Mouse (Mus musculus) Patski (cell line): Measurements from ENCODE around the gene Zfp985. TPM values are rescaled to one million over a fixed set of nuclear protein-coding genes. Genes with fewer than 3 reads are reported as not detected.
"Not testable (repeated sequence)": the region's sequence is repeated elsewhere in the genome, so short reads cannot be mapped to it uniquely, and the experiment has no call there.

ENCODE experiments used
- ATAC-seq: fragments of 100-300 bp; one replicate; pipeline ENCODE4 v1.8.0; 2021
- CTCF ChIA-PET: fragments of 350-600 bp; sonication (Branson Sonifier 250); formaldehyde crosslinking; loops from one replicate; lab custom pipeline; 2022; ENCODE audit warnings: inconsistent platforms; lab: Charles Lee
- POLR2A ChIA-PET: fragments of 350-600 bp; sonication (Branson Sonifier 250); formaldehyde crosslinking; loops from one replicate; lab custom pipeline; 2022; ENCODE audit warnings: antibody characterized with exemption, inconsistent platforms; lab: Charles Lee
- DNase-seq: peaks from one replicate; pipeline ENCODE4 v3.0.0-alpha.2; 2011; ENCODE audit warnings: low read depth, low spot score
- H3K27me3 ChIP-seq: fragments of 371-371 bp; one replicate; pipeline ENCODE4 v1.5.1; 2021
- CTCF ChIP-seq: fragments of 100-300 bp; IDR thresholded peaks from one replicate; pipeline ENCODE4 v1.5.1; 2021
- in situ Hi-C: fragments of 300-500 bp; cut with MboI; formaldehyde crosslinking; loops from 3 replicates; pipeline ENCODE4 v1.11.1; 2018; ENCODE audit warnings: low pct_unique_long_range_greater_than_20kb, mixed read lengths
- polyA plus RNA-seq: library from polyadenylated mRNA; unstranded; gene quantifications from one replicate; pipeline ENCODE4 v1.2.3, GENCODE M21; 2021

Gene Zfp985
- polyA plus RNA-seq, 1 experiment from 2014 or later: 0.04 TPM

- ATAC-seq (no peak), DNase-seq (no peak)
- no peaks in the 10 kb centered on the region for H3K27me3 ChIP-seq
- in situ Hi-C loops: no loop called here
- POLR2A ChIA-PET: no interaction called here
- no peak for TF ChIP-seq CTCF
- CTCF ChIA-PET: no interaction called here
These were observed 12.5 kb downstream of the Zfp985 start for GRCm38 (mm10) chr4:147565426-147566220.

DNA sequence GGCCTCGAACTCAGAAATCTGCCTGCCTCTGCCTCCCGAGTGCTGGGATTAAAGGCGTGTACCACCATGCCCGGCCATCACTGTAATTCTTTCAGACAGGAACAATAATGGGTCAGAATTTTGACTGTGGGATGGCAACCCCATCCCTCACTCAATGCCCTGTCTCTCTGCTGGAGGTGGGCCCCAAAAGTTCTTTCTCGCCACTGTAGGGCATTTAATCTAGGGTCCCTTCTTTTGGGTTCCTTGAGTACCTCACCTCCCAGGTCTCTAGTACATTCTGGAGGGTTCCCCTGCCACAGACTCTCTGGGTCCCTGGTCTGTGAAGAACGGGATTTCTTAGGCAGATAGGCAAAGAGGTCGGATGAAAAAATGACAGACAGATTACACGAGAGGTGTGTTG lies 18.1 kb downstream of the Zfp985 start:
- in situ Hi-C loops, DNase-seq, CTCF ChIA-PET, POLR2A ChIA-PET, ATAC-seq, H3K27me3 ChIP-seq: not testable (repeated sequence)

DNA sequence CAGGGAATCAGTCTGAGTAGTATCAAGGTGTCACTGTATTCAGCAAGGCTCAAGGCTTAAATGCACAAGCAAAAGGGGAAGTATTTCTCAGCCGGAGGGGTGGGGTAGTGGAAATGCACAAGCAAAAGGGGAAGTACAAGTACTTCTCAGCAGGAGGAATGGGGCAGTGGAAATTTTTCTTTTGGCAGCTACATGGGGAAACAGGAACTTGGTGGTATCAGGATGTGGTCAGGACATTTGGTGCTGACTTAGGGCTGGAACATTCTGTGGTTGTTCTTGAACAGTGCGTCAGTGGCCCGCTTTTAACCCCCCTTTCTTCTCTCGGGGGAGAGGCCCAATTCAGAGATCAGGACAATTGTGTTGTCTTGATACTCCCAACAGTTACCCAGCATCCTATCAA lies 26.3 kb downstream of the Zfp985 start:
- DNase-seq, ATAC-seq, CTCF ChIA-PET, POLR2A ChIA-PET, H3K27me3 ChIP-seq: not testable (repeated sequence)
- in situ Hi-C loops: loop anchor here (25.0 kb wide), 1 partner anchor 208 kb away; no protein-coding TSS in a partner anchor

- in situ Hi-C loops: loop anchor here (25.0 kb wide), 1 partner anchor 201 kb away; no protein-coding TSS in a partner anchor
- ChIA-PET CTCF (no interaction called here), POLR2A (no interaction called here)
- DNase-seq (no peak), ATAC-seq (no peak)
- no peaks in the 10 kb centered on the region for H3K27me3 ChIP-seq
- TF ChIP-seq CTCF: no peak
These were observed 33.7 kb downstream of the Zfp985 start for GRCm38 (mm10) chr4:147586511-147587473.

- CTCF ChIA-PET, DNase-seq, H3K27me3 ChIP-seq, POLR2A ChIA-PET, ATAC-seq: not testable (repeated sequence)
- in situ Hi-C loops: loop anchor here (25.0 kb wide), 1 partner anchor 193 kb away; no protein-coding TSS in a partner anchor
These were observed 41.6 kb downstream of the Zfp985 start for GRCm38 (mm10) chr4:147594630-147595029.

GRCm38 (mm10) chr4:147597685-147598084 lies 44.6 kb downstream of the Zfp985 start:
- CTCF ChIA-PET: no interaction called here
- no peak for TF ChIP-seq CTCF
- no peak for DNase-seq
- POLR2A ChIA-PET: no interaction called here
- in situ Hi-C loops: loop anchor here (25.0 kb wide), 1 partner anchor 190 kb away; no protein-coding TSS in a partner anchor
- no peaks in the 10 kb centered on the region for H3K27me3 ChIP-seq
- ATAC-seq: no peak

DNA sequence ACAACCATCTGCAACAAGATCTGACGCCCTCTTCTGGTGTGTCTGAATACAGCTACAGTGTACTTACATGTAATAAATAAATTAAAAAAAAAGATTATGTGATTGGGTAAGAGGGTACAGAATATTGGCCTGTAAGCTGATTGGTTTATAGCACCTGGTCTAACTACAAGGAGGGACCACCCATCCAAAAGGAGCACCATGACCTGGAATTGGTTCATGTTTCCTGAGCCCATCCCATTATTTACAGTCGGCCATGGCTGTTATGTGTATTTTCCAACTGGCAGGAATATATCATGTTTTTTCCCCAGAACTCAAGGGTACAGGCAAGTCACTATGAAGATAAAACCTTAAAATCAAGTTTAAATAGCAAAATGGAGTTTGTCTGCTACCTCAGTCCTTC lies 45.8 kb downstream of the Zfp985 start:
- ChIA-PET POLR2A (no interaction called here), CTCF (no interaction called here)
- no peak for TF ChIP-seq CTCF
- in situ Hi-C loops: loop anchor here (25.0 kb wide), 1 partner anchor 188 kb away; no protein-coding TSS in a partner anchor
- DNase-seq (no peak), ATAC-seq (no peak)
- H3K27me3 ChIP-seq: no peaks in the 10 kb centered on the region

DNA sequence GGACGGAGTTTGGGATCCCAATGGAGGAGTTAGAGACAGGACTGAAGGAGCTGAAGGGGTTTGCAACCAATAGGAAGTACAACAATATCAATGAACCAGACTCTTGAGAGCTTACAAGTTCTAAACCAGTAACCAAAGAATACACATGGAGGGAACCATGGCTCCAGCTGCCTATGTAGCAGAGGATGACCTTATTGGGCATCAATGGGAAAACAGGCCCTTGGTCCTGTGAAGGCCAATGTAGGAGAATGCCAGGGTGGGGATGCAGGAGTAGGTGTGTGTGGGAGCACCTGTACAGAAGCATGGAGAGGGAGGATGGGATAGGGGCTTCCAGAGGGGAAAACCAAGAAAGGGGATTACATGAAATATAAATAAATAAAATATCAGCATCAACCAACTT lies 48.8 kb downstream of the Zfp985 start:
- ChIA-PET CTCF (no interaction called here), POLR2A (no interaction called here)

DNA sequence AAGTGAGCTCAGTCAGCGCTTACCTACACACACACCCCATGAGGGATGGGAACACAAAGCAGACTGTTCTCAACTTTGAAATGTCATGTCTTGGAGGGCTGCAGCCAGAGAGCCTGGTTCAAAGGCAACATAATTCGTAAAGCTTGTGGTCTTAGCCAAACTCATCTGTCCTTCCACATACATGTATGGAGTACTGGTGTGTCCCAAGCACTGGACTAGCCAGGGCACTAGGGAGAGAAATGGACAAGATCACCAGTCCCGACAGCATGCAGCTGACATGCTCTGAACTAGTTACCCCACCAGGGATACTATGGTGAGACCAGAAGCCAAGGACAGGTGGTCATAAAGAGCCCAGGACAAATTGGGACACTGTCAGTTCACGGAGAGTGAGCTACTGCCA lies 50.7 kb downstream of the Zfp985 start:
- DNase-seq: no peak
- CTCF ChIA-PET: no interaction called here
- H3K27me3 ChIP-seq: no peaks in the 10 kb centered on the region
- no peak for ATAC-seq
- TF ChIP-seq CTCF: no peak
- in situ Hi-C loops: no loop called here
- POLR2A ChIA-PET: no interaction called here

More for the DNA sequence above, 48.8 kb downstream of the Zfp985 start:
- in situ Hi-C loops: no loop called here
- no peaks in the 10 kb centered on the region for H3K27me3 ChIP-seq
- ATAC-seq: no peak
- no peak for DNase-seq
- no peak for TF ChIP-seq CTCF

GRCm38 (mm10) chr4:147605521-147605920 lies 52.4 kb downstream of the Zfp985 start:
- no peak for ATAC-seq
- TF ChIP-seq CTCF: no peak
- in situ Hi-C loops: no loop called here
- no peak for DNase-seq
- POLR2A ChIA-PET: no interaction called here
- no peaks in the 10 kb centered on the region for H3K27me3 ChIP-seq
- CTCF ChIA-PET: no interaction called here

DNA sequence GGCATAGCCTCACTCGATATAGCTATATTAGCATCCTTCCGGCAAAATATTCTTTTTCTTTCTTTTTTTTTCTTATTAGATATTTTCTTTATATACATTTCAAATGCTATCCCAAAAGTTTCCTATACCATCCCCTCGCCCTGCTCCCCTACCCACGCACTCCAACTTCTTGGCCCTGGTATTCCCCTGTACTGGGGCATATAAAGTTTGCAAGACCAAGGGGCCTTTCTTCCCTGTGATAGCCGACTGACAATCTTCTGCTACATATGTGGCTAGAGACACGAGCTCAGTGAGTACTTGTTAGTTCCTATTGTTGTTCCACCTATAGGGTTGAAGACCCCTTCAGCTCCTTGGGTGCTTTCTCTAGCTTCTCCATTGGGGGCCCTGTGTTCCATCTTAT lies 53.4 kb downstream of the Zfp985 start:
- in situ Hi-C loops, DNase-seq, H3K27me3 ChIP-seq, CTCF ChIA-PET, POLR2A ChIA-PET, ATAC-seq: not testable (repeated sequence)

DNA sequence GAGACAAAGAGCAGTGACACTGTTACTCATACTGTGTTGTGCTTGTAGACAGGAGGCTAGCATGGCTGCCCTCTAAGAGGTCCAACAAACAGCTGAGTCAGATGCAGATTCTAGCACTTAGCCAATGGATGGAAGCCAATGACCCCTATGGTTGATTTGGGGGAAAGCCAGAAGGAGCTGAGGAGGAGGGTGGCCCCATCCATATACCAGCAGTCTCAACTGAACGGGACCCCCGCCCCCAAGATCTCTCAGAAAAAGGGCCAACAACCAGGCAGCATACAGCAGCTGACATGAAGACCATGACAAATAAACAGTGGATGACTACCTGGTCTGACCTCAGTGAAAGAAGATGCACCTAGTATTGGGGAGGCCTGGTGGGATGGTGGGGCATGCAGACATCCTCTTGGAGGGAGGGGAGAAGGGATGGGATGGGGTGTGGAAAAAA lies 80.8 kb downstream of the Zfp985 start:
- in situ Hi-C loops, CTCF ChIA-PET, POLR2A ChIA-PET, H3K27me3 ChIP-seq, ATAC-seq, DNase-seq: not testable (repeated sequence)
